Mouse (Mus musculus) ES-E14 (cell line): ENCODE results near the gene Fam122a. TPM values are rescaled to one million over a fixed set of nuclear protein-coding genes. Genes with fewer than 3 reads are reported as not detected.

Experiments used
- DNase-seq: peaks from one replicate; pipeline ENCODE4 v3.0.0-alpha.2; 2013; ENCODE audit warnings: low read depth, low spot score
- H3K27ac ChIP-seq: 2 replicates; pipeline ENCODE4 v1.5.1; 2012; ENCODE audit warnings: low read depth, mild to moderate bottlenecking, low read length, moderate library complexity, mixed read lengths; ENCODE audit not compliant: poor library complexity, insufficient read depth, severe bottlenecking
- H3K36me3 ChIP-seq: 2 replicates; pipeline ENCODE4 v1.6.1; 2012; ENCODE audit warnings: mild to moderate bottlenecking, low read length, moderate library complexity, mixed read lengths; ENCODE audit not compliant: control insufficient read depth, poor library complexity, insufficient read depth, severe bottlenecking
- H3K4me1 ChIP-seq, 2 experiments: fragments of 150-350 bp in 1 of 2; sonication (generic) in 1 of 2; 2 replicates each; pipeline ENCODE4 v1.6.1; 2012; ENCODE audit warnings: low read length in 2 of 2, mild to moderate bottlenecking in 1 of 2, mixed read lengths in 1 of 2; ENCODE audit not compliant: control insufficient read depth in 2 of 2, insufficient read depth in 2 of 2, poor library complexity in 1 of 2
- H3K4me3 ChIP-seq, 2 experiments: fragments of 150-350 bp in 1 of 2; sonication (generic) in 1 of 2; 2 replicates each; pipeline ENCODE4 v1.5.1; 2012; ENCODE audit warnings: low read length in 2 of 2, low read depth in 1 of 2, mild to moderate bottlenecking in 1 of 2, mixed read lengths in 1 of 2; ENCODE audit not compliant: insufficient read depth in 1 of 2, poor library complexity in 1 of 2, severe bottlenecking in 1 of 2
- H3K9ac ChIP-seq: 2 replicates; pipeline ENCODE4 v1.6.1; 2012; ENCODE audit warnings: low read depth, mild to moderate bottlenecking, low read length, mixed read lengths; ENCODE audit not compliant: poor library complexity, insufficient read depth, severe bottlenecking
- H3K9me3 ChIP-seq: fragments of 150-350 bp; sonication (generic); 2 replicates; pipeline ENCODE4 v1.6.1; 2012; ENCODE audit warnings: low read depth, mild to moderate bottlenecking, low read length; ENCODE audit not compliant: control insufficient read depth, insufficient read depth
- CHD2 ChIP-seq: IDR thresholded peaks from 2 replicates; pipeline ENCODE4 v1.6.1; 2014; ENCODE audit warnings: mild to moderate bottlenecking, low read depth, low read length, inconsistent platforms
- HCFC1 ChIP-seq: IDR thresholded peaks from 2 replicates; pipeline ENCODE4 v1.6.1; 2012; ENCODE audit warnings: low read length, inconsistent platforms, borderline replicate concordance; ENCODE audit not compliant: insufficient read depth
- MAFK ChIP-seq: IDR thresholded peaks from 2 replicates; pipeline ENCODE4 v1.6.1; 2014; ENCODE audit warnings: mild to moderate bottlenecking, low read depth, low read length, inconsistent platforms; ENCODE audit not compliant: insufficient read depth
- ZC3H11A ChIP-seq: IDR thresholded peaks from 2 replicates; pipeline ENCODE4 v1.6.1; 2012; ENCODE audit warnings: low read depth, mild to moderate bottlenecking, inconsistent platforms, low read length, borderline replicate concordance
- ZNF384 ChIP-seq: IDR thresholded peaks from 2 replicates; pipeline ENCODE4 v1.6.1; 2012; ENCODE audit warnings: low read depth, low read length, inconsistent platforms
- in situ Hi-C, 2 experiments: fragments of 600-800 bp; cut with MboI; formaldehyde crosslinking; loops; one replicate each; pipeline ENCODE4 v1.15.1; 2025; ENCODE audit warnings: low sequenced_read_pairs in 2 of 2, inconsistent platforms in 1 of 2; ENCODE audit not compliant: unreplicated experiment in 2 of 2
- total RNA-seq: library from RNA; depleted of rRNA; stranded (reverse); fragments of 300-350 nt; gene quantifications from 2 replicates; pipeline ENCODE4 v1.2.3, GENCODE M21; 2012

The Fam122a gene
- total RNA-seq, 1 experiment, result 2.4 TPM

- no peaks in the 10 kb centered on the region for H3K36me3 ChIP-seq
- no peak overlapping the region for H3K27ac ChIP-seq
- H3K4me1 ChIP-seq, result no peaks in the 10 kb centered on the region
- TF ChIP-seq ZNF384 (no peak), HCFC1 (no peak), ZC3H11A (no peak)
- H3K9ac ChIP-seq, result no peak overlapping the region
- no peaks in the 10 kb centered on the region for H3K9me3 ChIP-seq
- no peak overlapping the region for H3K4me3 ChIP-seq
- DNase-seq, result no peak
- in situ Hi-C loops, result no loop called here
These were observed 37.8 kb upstream of the Fam122a start for GRCm38 (mm10) chr19:24514661-24515642.

- Histone ChIP-seq H3K4me3 (no peak overlapping the region), H3K36me3 (no peaks in the 10 kb centered on the region), H3K9me3 (no peaks in the 10 kb centered on the region), H3K4me1 (no peaks in the 10 kb centered on the region), H3K27ac (no peak overlapping the region), H3K9ac (no peak overlapping the region)
- in situ Hi-C loops, result no loop called here
- TF ChIP-seq CHD2, result no peak
- no peak for DNase-seq
These were observed 36.1 kb upstream of the Fam122a start for GRCm38 (mm10) chr19:24513105-24513843.

GRCm38 (mm10) chr19:24511939-24512338 lies 34.8 kb upstream of the Fam122a start:
- no peak for DNase-seq
- TF ChIP-seq HCFC1 (no peak), MAFK (no peak), ZNF384 (no peak), CHD2 (no peak), ZC3H11A (no peak)
- in situ Hi-C loops, result no loop called here

GRCm38 (mm10) chr19:24509391-24509790 lies 32.2 kb upstream of the Fam122a start:
- Histone ChIP-seq H3K9me3 (no peaks in the 10 kb centered on the region), H3K4me3 (no peak overlapping the region), H3K9ac (no peak overlapping the region), H3K36me3 (no peaks in the 10 kb centered on the region), H3K27ac (no peak overlapping the region), H3K4me1 (no peaks in the 10 kb centered on the region)
- DNase-seq, result no peak
- TF ChIP-seq ZNF384, result no peak
- no peak for TF ChIP-seq ZC3H11A
- no peak for TF ChIP-seq CHD2
- no peak for TF ChIP-seq MAFK
- TF ChIP-seq HCFC1, result no peak
- in situ Hi-C loops, result no loop called here

More at GRCm38 (mm10) chr19:24511939-24512338, 34.8 kb upstream of the Fam122a start:
- Histone ChIP-seq H3K9ac (no peak overlapping the region), H3K4me3 (no peak overlapping the region), H3K9me3 (no peaks in the 10 kb centered on the region), H3K4me1 (no peaks in the 10 kb centered on the region), H3K36me3 (no peaks in the 10 kb centered on the region), H3K27ac (no peak overlapping the region)
